Mouse (Mus musculus) gastrocnemius, postnatal 25 days (tissue): ENCODE data around the gene Klhl32. TPM values are rescaled to one million over a fixed set of nuclear protein-coding genes. Genes with fewer than 3 reads are reported as not detected.
"Not testable (repeated sequence)": the region's sequence is repeated elsewhere in the genome, so short reads cannot be mapped to it uniquely, and the experiment has no call there.

Experiments used
- DNase-seq: peaks from one replicate; pipeline ENCODE4 v3.0.0; 2022
- long read RNA-seq, 2 experiments: library from polyadenylated mRNA; stranded (forward); transcript quantifications; one replicate each; pipeline ENCODE4 v2.0.0; 2021
- total RNA-seq, 2 experiments: library from RNA; stranded (reverse); gene quantifications; 1 replicate in 1 of 2; 2 replicates in 1 of 2; pipeline ENCODE4 v1.2.3; 2021

Klhl32 gene
- total RNA-seq, result under 1 TPM; 0.08 to 0.15 TPM
- long read RNA-seq, experiment 1, result 0 reads
- long read RNA-seq, experiment 2, full-length matches to known transcripts, result 1 of 1 reads
- long read RNA-seq, experiment 2, partial matches to known transcripts, result 0 of 1 reads
- long read RNA-seq, experiment 2, other reads (novel, unspliced or antisense), result 0 of 1 reads

DNA sequence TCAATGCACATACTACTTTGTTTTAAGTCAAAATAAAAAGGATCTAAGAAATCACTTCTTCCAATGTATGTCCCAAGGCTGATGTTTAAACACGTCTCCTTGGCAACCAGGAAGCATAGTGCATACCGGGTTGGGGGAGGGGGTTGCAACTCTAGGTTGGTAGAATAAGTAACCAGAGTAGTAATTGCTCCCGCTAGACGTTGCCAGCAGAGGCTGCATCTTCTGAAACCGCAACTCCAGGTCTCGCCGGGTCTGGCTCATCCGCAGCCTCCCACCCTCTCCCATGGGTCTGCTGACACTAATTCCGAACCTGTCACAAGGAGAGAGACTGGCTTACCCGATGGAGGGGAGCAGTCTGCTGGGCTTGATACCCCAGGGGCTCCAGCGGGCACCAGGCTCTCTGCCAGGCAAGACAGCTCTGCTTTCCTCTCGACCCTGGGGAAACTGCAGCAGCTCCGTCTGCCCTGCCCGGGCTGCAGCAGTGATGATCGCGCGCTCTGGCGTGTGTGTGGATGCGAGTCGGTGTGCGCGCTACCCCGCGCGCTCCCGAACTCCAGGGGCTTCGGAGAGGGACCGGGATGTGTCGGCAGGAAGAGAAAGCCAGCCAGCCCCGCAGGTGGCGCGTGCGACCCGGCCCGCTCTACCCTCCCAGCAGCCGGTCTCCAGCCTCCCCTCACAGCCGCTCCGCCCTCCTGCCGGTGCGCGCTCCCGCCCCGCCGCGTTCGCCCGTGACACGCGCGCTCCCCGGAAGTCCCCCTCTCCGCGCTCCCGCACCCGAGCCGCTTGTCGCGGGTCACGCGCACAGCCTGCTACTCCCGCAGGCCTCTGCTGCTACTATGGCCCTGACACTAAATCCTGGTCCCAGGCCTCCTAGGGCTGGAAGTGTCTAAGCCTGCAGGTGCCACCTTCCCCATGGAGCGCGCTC lies at the start of gene Klhl32:
TSS of gene Klhl32 (minus strand) at position 724 of the 925 bp plus-strand sequence.
- peak; percentile 57 for DNase-seq

DNA sequence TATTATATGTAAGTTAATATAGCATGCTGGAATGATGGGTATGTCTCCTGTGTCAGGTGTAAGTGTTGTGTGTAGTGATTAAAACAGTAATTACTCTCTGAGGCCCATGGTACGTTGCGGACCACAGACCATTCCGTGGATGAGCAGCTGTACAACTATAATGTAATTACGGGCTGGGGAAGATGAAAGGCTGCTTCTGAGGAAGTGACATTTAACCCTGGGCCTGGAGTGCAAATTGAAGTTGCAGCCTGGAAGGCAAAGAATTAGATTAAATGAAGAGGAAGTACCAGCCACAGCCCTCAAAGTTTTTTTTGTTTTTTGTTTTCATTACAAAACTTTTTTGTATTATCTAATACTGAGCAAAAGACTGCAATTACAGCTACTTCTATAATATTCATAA lies 48.2 kb upstream of the Klhl32 start:
- no peak for DNase-seq

DNA sequence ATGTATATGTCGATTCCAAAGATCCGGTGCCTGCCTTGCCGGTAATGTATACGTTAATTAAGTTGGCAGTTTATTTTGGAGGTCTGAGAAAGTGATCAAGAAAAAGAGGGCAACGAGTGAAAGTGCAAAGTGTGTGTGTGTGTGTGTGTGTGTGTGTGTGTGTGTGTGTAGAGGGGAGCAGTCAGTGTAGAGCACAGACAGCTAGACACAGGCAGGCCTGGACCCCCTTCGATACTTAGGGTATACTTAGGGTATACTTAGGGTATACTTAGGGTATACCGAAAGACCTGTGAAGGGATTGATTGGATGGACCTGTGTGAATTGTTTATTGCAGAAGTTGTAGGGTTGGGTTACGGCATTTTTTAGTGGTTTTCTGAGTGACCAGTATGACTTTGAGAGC lies 47.7 kb upstream of the Klhl32 start:
- no peak for DNase-seq

DNA sequence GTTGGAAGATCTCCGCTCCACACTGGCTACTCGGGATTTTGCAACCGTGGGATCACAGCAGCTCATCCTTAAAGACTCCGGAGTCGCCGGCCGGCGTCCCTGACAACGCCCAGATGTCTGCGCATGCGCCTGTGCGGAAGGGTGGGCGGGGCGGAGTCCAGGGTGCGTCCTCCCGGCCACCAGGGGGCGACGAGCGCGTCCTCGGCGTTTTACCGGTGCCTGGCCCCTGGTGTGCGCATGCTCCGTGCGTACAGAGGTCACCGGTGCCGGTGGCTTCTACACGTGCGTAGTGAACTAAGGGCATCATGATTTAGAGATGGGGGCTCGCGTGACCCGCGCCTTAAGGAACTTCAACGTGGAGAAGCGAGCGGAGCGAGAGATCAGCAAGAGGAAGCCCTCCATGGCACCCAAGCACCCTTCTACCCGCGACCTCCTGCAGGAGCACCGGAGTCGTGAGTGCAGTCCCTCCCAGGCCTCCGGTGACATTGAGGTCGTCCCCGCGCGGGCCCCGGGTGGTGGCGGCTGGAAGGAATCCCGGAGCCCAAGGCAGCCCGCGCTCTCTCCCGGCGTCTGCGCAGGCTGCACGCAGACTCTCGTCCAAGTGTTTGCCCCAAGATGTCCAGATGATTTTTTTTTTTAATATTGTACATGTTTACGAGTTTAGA lies 47.1 kb upstream of the Klhl32 start, which contains the start of gene Ndufaf4:
TSS of gene Ndufaf4 (plus strand) at position 233 of the 665 bp plus-strand sequence.
- DNase-seq, result peak; percentile 96

DNA sequence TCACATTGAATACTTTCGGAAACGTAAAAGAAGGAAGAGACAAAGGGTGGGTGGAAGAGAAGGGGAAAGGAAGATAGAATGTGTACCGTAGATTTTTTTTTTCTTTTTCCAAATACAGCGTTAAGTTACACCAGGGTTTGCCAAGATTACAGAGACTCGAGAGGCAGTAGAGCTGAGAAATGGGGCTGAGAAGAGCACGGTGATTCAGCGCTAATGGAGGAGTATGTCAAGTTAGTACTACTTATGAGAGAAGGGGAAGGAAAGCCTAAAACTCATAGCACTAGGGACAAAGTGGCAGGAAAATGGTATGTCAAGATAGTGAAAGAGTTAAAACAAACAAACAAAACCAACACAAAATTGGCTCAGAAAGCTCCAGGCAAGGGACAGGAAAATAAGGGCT lies 46.4 kb upstream of the Klhl32 start:
- DNase-seq, result no peak

DNA sequence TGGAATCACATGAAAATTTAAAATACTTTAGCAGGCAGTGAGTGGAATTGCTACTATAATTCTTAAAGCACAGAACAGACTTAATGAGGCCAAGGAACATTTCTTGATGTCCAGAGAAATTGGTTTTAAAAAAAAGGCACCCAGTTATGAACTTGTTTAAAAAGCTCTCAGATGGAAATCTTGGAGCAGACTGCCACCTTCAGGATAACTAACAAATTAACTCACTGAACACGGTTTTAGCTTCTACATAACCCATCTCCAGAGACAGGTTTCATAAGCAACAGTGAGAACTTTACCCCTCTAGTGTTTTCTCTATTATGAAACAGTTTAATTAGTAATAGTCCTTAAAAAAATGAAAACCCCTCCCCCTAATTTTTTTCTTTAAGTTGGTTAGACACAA lies 45.9 kb upstream of the Klhl32 start:
- no peak for DNase-seq

DNA sequence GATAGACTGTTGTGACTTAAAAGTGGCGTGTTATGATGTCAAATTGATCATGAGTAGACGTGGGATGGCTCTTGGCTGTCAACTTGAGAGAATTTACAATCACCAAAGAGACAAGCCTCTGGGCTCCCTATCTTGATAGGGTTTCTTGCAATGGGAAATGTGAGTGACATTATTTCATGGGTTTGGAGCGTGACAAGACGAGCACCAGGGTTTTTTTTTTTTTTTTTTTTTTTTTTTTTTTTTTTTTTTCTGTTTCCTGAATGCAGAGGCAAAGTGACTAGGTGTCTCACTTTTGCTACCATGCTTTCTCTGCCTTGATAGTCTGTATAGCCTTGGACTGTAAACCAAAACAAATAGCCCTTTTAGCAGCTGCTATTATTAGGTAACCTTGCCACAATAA lies 43.7 kb upstream of the Klhl32 start:
- DNase-seq, result no peak

DNA sequence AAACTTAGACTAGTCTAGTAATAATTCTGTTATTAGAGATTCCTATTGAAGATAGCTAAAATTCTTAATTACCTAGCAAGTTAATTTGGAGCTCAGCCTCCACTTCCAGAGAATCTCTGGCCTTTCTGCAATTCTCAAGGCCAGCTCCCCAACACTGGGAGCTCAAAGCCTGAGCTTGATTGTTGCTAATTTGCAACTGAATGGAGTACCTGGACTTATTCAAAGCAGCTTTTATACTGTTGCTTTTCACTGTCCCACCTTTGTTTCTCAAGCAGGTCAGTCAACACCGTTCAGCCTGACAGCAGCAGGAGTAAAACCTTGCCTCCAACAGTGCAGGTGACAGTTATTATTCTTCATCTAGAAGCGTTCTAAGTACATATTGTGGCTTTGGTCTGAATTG lies 41.4 kb upstream of the Klhl32 start:
- DNase-seq, result not testable (repeated sequence)

DNA sequence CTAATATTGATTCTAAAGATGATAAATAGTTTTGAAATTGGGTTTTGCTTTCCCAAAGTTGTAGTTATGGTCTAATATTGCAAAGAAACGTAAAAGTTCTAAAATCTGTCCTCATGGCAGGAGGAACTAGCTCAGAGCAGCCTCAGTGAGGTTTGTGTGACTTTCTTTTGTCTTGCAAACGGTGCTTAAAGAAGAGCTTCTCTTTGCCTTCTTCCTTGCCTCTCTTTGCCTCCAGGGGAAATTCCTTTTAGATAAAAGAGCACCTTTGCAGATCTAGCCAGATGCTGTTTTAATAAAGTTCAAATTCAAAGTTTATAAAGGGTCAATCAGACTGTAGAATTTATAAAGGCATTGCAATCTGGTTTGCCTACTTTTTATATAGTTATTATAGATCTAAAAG lies 38.5 kb upstream of the Klhl32 start:
- not testable (repeated sequence) for DNase-seq

DNA sequence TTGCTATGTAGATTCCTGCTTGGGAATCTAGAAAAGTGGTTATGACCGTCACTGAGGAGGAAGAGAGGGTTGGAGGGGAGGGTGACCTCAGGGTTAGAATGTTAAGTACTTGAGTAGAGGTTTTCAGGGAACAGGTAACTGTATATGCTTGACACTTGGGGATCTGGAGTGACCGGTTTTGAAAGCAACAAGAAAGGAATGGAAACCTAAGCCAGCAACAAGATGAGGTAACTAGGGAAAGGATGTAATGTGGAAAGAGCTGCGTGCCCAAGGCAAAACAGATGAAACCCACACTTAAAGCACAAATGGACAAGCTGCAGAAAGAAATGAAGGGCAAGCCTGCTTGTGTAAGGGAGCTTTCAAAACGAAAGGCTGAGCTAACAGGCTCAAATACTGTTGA lies 18.3 kb upstream of the Klhl32 start:
- DNase-seq, result no peak

DNA sequence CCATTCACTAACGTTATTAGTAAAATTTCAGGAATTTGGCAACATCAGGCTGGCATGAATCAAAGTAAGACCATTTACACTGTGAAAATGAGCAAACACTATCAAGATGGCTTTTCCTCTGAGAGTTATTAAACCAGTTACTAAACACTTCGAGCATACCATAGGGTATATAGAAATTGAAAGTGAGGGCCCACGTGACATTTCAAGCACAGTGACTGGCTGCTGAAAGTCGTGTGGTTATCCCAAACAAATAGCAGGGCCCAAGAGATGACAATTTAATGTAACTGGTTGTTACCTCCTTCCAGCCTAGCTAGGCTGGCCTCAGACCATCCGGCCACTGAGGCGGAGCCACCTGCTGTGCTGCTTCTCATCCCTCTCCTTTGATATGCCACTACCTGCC lies 14.8 kb upstream of the Klhl32 start:
- DNase-seq, result no peak

DNA sequence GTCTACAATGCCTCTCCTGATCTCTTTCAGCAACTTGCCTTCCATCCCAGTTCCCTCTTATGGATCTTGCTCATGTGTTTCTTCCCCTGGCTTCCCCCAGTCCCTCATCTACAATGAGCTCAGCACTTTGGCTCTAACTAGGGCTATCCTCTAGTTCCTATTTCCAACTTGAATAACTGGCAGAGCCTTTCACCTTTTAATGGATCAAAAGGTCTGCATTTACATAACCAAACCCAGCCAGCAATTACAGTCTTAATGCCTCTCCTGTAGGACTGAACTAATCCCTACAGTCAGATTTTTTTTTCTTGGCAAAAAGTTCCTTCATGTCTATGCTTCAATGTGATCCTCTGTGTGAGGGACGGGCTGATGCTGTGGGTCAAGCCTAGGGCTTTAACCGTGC lies 3.5 kb downstream of the Klhl32 start:
- no peak for DNase-seq

DNA sequence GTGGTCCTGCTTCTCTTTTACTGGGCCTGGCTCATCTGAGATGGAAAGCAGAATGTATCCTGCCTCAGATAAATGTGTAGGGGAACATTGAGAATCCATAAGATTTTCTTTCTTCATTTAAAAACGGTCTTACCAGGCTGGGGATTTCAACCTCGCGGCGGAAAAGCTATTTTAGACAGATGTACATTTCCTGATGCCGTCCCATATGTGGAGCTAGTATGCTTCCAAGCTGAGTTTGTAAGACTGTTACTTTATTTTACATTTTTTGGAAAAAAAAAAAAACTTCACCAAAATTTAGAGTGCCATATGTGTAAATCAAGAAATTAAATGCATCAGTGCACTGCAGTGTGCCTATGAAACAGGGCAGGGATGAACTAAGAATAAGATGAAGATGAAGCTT lies 5.4 kb downstream of the Klhl32 start:
- no peak for DNase-seq

DNA sequence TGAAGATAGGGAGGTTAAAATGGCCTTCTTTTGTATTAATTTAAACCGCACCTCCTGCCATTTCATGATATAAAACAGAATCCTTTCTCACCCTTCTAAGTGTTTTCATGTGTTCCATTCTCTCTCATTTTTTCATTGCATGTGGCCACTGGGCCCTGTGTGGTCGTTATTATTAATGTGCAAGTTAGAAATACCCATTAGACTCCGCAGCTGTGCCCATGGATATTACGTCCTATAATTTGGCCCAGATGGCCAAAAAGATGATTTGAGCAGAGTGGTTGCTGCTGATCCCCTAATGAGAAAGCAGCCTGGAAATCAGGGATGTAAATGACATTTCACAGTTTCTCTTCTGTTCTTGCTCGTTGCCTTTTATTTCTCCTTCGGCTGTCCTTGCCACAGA lies 12.4 kb downstream of the Klhl32 start:
- DNase-seq, result no peak

DNA sequence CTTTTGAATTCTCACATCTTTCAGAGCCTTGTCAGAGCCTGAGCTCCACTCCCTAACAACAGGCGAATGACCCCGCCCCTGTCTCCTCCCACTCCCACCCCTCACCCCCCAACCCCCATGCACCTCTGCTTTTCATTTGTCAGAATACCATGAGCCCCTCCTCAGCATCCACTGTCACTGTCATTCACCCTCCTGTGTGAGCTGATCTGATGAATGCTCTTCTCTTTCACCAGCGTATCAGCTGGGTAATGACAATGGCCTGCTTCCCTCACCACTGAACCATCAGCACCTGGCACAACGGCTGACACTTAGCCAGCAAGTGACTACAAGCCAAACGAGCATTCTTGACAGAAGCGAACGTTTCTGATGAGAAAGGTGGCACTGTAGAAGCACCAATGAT lies 15.4 kb downstream of the Klhl32 start:
- no peak for DNase-seq

DNA sequence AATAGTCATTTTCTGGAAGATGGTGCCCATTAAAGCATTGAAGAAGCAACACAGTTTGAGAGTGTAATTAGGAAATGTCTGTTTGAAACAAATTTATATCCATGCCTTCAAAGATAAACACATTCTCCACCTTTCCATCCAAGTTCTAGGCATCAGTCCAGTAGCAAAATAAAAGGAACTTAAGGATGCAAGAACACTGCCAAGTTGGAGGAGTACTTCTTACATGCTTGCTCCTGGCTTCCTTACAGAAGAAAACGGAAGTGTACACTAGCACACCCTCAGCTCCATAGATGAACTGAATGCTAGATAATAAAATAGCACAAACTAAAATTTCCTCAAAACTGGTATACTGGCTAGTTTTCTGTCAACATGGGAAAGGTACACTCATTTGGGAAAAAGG lies 42.6 kb downstream of the Klhl32 start:
- DNase-seq, result no peak

DNA sequence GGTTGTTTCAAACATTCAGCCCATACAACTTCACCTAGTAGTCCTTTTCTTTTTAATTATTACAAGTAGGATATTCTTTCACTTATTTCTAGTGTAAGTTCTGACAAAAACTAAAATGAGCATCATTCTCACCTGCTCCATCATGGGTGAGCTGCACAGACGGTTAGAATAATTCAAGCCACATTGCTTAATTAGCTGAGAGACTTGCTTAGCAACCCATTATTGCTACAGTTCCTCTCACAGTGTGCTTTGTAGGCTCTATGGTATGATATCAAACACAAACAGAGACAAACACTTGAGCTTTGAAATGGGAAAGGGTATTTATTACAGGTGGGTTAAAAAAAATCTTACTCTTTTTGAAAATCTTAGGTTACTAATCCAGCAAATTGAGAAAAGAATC lies 49.0 kb downstream of the Klhl32 start:
- no peak for DNase-seq

DNA sequence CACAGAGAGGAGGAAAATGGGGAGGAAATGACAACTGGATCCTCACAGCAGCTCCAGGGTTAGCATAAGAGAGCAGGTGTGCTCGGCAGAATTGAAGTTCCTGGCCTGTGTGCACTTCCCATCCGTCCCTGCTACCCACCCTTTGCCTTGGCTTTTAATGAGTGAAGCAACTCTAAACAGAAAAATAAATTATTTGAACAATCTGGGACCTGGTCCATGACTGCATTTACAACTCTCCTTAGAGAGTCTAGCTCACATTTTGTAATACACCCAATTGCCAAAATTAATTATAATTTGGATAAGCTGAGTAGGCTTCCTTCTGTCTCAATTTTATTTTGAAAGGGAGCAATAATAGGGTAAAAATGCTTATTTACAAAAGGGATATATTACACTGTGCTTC lies 49.6 kb downstream of the Klhl32 start:
- no peak for DNase-seq

DNA sequence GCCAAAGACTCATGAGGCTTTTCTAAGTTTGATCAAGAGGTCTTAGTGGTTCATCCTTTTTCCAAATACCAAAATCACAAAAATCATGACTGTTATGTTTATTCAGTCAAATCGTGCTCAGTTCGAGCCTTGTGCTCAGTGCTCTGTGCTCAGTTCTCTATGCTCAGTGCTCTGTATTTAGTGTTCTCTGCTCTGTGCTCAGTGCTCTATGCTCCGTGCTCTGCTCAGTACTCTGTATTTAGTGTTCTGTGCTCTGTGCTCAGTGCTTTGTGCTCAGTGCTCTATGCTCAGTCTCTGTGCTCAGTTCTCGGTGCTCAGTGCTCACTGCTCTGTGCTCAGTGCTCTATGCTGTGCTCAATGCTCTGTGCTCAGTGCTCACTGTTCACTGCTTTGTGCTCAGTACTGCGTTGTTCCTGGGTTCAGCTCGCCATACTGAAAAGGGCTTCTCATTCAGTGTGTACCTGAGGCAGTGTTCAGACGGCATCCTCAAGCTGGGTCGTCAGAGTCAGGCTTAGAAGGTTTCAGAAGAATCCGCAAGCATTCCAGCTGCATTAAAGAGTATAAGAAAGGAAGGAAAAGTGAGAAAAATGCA lies 50.5 kb downstream of the Klhl32 start:
- no peak for DNase-seq

DNA sequence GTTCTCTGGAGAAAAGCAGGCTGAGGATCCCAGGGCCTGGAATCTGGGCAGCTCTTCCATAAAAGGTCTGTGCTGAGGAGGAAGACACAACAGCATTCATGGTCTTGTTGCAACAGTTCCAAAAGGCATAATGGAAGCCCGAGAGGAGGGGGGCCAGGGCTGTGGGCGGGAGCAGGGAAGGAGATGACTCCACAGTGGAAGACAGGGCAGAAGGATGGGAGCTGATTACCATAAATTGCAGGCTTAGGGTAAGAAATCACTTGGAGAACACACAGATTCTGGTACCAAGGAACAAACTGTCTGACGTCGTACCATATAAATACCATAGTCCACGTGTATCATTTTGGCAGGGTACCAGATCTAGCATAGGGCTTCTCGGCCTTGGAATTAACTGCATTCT lies 51.9 kb downstream of the Klhl32 start:
- no peak for DNase-seq

DNA sequence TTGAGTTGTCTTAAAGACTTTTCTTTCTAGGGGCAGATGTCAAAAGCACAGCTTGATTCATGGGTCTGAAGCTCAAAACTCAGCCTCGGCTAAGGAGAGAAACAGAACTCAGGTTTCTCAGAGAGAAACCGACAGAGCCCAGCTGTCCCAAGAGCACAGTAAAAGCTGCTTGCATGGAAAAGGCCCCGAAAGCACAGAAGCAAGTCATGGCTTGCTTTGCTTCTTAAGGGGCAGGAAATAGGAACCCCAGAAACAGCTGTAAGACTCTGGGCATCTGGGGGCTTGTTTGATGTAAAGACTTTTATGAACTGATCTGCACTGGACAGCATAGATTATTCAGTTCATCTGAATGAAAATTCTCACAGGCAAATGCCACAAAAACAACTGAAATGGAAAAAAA lies 53.1 kb downstream of the Klhl32 start:
- DNase-seq, result no peak

DNA sequence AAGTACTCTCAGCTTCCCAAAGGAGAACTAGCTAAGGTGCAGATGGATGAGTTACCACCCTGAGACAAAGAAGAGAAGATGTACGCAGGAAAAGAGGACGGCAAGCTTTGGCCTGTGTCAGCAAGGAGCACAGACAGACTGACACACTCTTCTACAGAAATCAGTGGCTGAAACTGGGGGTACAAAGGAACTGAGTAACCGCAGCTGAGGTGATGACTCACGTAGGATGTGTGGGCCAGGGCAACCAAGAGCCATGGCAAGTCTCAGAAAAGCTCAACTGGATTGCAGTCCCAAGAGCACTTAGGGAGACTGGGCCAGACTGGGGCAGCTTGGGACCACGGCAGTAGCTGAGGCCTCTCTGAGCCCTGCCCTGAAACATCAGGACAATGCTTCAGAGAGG lies 53.6 kb downstream of the Klhl32 start:
- DNase-seq, result no peak

DNA sequence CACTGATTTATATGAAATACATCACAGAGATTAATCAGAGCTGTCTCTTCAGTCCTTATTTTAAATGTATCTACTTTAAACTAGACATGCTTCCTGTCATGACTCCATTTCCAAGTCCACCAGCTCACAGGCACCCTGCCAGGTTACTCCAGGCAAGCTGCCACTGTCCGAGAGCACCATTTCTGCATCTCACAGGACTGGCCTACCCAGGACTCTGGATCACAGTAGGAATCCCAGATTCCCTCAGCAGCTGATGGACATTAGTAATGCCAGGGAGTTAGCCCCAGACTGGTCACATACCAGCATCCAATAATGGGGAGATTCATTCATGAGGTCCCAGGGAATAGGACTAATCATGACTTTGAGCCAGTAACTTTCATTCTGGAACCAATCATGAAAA lies 54.7 kb downstream of the Klhl32 start:
- no peak for DNase-seq
